Mouse (Mus musculus) v-Abl transformed pro-B cells (cell line): ENCODE data around the gene Ripply2.

Source experiments
- in situ Hi-C, 2 experiments: fragments of 400-800 bp; cut with MboI; formaldehyde crosslinking; loops; one replicate each; pipeline ENCODE4 v1.15.1; 2025; ENCODE audit not compliant: unreplicated experiment in 2 of 2

The Ripply2 gene

DNA sequence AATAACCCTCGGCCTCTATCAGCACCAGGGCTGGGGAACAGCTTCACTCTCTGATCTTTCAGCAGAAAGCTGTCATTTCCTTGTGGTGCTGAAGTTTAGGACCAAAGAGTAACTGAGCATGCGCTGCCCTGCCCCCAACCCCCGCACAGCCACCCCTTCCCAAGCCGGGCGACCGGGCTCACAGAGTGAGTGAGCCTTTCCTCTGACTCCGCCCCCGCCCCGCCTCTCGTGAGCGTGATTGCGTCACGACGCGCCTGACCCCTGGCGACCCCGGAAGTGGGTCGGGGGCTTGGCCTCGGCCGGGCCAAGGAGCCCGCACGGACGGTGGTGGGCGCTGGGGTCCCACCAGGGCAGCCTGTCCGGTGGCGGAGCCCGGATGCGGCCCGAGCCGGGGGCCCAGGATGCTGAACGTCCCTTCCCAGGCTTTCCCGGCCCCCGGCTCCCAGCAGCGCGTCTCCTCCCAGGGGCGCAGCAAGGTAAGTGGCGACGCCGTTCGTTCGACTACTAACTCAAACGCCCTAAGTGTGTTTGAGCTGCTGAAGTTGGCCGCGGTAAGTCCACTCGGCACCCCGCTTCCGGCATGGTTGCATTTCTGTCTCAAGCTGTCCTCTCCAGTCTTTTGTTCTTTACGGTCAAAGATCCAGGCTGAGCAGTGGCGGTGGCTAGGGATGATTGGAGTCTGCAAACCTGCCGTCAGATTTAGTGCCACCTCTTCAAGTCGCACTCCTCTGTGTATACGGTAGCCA, 6.6 kb downstream of the Ripply2 start, which contains the start of gene Cyb5r4:
Cyb5r4 (plus strand) TSS at position 237 of the 746 bp plus-strand sequence.
- in situ Hi-C loops = loop anchor here (5.0 to 25.0 kb wide), 7 partner anchors 230 to 1513 kb away; partner anchors contain the start of genes Dop1a (in 1 of the 2) and Ube2cbp (in 1 of the 2)

DNA sequence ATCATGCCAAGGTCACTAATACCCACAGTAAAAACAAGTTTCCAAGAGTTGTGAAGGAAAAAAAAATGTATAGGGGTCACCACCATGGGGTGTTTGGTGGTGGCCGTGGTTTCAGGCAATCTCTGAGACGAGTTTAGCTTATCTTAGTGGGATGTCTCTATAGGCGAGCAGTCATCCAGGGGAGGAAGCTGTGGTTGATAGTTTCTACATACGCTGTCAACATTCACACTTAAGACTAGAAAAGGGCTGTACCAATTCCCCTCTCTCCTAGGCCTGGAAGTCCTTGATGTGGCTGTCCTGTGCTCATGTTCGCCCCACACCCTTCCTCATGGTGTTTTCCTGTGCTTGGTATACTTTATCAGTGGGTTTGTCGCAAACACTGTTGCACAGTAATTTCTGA, 10.4 kb downstream of the Ripply2 start:
- in situ Hi-C loops = loop anchor here (5.0 to 25.0 kb wide), 6 partner anchors 72 to 1512 kb away; partner anchors contain the start of genes Dop1a (in 1 of the 2), Ube2cbp (in 1 of the 2) and Zfp949 (in 1 of the 2)

DNA sequence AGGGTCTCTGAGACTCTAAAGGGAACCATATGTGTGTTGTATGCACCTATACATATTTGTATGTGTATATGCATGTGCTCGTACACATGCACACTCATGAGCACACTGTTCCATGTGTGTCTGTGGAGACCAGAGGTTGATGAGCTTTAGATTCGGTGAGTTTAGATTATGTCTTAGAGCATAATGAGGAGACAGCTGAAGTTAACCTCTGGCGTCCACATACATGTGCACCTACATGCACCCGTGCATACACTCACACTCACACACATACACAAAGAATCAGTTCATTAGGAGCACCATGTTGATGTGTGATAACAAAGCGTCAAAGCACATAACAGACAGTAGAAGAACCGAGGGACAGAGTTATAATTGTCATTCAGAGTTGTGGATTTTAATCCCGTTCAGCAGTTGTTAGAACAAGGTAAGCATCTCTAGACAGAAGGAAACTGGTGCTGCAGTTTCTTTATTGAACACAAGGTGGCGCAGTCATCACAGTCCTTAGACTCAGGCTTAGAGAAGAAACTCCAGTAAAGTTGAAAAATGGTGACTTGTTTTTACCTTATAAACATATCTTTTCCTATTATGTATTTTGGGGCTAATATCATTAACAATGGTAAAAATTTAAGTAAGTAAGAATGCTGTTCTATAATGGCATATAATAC, 12.2 kb downstream of the Ripply2 start:
- in situ Hi-C loops = loop anchor here (5.0 to 25.0 kb wide), 6 partner anchors 70 to 1510 kb away; partner anchors contain the start of genes Dop1a (in 1 of the 2), Ube2cbp (in 1 of the 2) and Zfp949 (in 1 of the 2)

DNA sequence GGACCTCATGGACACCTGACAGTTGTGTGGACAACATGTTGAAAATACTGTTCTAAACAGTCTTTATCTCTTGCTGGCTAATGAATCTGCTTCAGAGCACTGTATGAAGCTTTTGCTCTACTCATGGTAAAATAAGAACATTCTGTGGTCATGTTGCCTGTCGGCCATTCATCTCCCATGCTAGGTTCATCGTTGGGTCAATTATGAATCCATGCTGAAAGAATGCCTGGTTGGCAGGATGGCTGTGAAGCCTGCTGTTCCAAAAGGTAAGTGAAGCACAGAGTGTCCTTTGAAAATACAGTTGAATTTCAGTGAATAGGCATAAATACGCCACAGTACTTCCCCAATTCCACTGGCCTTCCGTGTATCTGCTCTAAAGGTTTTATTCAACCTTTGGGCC, 16.9 kb downstream of the Ripply2 start:
- in situ Hi-C loops = loop anchor here (5.0 to 25.0 kb wide), 2 partner anchors 215 to 1505 kb away; partner anchors contain the start of gene Zfp949 (in 1 of the 2)

DNA sequence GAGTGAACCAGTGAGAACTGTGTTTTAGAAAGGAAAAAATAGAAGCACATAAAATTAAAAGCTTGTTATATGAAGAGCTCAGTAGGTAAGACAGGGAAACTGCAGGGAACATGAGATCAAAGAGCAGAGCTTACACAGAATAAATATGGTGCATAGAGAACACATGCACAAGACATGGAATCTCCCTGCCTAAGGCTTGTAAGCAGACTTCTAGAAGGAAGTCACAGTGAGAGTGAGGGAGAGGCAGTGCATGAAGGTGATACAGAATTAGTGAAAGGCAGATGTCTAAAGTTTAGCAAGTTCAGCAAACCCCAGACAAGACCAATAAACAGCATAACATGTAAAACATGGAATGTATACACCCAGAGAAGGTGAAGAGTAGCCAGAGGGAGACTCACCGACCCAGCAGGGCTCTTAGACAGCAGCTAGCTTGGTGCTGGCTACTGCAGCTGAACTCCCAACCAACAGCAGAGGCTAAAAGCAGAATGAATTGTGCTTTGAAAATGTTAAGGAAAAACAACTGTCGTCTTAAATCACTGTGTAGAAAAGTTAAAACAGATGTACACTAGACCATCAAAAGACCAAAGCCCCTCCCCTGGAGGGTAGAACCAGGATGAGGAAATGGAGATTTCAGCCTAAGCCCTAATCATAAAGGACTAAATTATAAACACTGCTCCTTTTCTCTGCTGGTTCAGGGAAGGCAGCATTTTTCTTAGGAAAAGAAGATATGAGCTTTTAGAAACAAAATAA, 19.7 kb downstream of the Ripply2 start:
- in situ Hi-C loops = loop anchor here (5.0 to 25.0 kb wide), 2 partner anchors 212 to 1502 kb away; partner anchors contain the start of gene Zfp949 (in 1 of the 2)

DNA sequence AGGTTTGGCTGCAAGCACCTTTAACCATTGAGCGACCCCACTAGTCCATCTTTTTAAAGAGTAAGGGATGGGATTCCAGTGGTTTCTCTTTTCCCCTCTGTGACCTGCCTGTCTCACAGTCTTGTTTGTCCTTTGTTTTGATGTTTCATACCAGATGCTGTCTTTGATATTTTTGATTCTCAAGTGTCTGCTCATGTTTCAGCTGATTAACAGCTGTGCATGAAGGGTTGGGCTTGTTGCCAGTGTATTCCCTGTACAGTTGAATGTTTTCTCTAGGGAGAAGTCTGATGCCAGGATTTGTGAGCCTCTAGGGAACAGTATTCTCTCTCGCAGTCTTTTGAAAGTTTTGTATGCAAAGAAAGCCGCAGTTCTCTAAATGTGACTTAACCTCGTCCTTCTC, 34.1 kb downstream of the Ripply2 start:
- in situ Hi-C loops = loop anchor here in 1 of 2 experiments (25.0 kb wide), 1 partner anchor 1488 kb away; the partner anchor contains the start of gene Zfp949

DNA sequence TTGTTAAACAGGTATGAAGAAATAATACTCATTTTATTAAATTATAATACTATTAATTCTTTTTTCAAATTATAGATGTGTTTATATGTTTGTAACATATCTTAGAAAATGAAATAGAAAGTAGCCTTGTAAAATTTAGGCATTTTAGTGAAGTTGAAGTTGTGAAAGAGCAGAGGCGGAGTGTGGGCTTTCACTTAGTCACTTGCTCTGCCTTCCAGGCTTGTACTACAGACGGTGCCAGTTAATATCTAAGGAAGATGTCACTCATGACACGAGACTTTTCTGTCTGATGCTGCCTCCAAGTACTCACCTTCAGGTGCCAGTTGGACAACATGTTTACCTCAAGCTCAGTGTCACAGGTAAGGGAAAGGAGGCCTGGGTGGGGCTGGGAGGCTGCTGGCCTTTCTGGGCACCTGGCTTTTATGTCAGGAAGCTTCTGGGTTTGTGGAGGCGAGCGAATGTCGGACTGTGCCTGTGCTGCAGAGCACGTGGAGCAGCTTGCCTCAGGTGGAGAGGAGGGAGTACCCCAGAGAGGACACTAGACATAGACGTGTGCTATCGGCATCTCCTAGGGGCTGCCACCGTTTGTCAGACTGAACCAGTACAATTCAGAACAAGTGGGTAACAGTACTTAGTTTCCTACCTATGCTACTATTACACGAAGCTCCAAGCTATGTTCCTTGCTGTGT, 40.4 kb downstream of the Ripply2 start:
- in situ Hi-C loops = loop anchor here in 1 of 2 experiments (25.0 kb wide), 1 partner anchor 1318 kb away; the partner anchor contains the start of gene Ibtk

DNA sequence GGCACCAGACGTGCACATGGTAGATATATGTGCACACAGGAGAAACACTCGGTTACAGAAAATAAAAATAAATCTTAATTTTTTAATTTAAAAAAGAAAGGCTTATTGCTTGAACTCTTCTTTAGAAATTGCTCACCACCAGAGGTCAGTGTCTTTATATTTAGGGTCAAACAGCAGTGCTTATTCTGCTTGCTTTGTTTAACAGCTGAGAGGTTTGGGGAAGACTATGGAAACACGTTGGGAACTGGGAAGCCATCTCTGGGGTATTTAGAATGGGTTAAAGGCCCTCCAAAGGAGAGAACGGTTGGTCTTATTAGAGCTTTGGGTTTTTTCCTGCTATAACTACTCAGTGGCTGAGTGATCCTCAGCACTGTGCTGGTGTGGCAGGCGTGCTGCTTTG, 47.0 kb downstream of the Ripply2 start:
- in situ Hi-C loops = loop anchor here (5.0 to 25.0 kb wide), 3 partner anchors 35 to 1325 kb away; partner anchors contain the start of gene Ibtk (in 1 of the 2)

DNA sequence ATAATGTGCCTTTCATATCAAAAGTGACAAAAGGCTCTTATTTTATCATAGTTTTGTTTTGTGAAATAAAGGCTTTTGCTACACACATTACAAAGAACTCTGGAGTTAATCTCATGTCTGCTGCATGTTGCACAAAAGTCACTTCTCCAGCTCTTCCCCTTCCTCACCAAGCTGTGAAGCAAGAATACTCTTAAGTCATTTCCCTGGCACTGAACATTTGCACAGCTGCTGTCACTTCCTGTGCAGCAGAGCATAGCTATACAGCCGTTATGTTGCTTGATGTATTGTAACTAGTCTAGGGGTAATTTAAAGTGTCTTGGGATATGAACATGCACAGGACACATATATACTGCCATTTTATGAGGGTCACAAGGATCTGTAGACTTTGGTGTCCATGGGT, 52.8 kb downstream of the Ripply2 start:
- in situ Hi-C loops = loop anchor here (10.0 to 25.0 kb wide), 2 partner anchors 177 to 1331 kb away; partner anchors contain the start of gene Ibtk (in 1 of the 2)
